Mouse (Mus musculus) CD4-positive naive resting alpha-beta T cell, adult 57 days (primary cell): ENCODE data around the gene Pptc7. TPM values are rescaled to one million over a fixed set of nuclear protein-coding genes. Genes with fewer than 3 reads are reported as not detected.

Experiments used
- total RNA-seq: library from RNA; stranded (reverse); gene quantifications from one replicate; pipeline ENCODE4 v1.2.4, GENCODE M21; 2023

The Pptc7 gene
- total RNA-seq: 36.9 TPM

DNA sequence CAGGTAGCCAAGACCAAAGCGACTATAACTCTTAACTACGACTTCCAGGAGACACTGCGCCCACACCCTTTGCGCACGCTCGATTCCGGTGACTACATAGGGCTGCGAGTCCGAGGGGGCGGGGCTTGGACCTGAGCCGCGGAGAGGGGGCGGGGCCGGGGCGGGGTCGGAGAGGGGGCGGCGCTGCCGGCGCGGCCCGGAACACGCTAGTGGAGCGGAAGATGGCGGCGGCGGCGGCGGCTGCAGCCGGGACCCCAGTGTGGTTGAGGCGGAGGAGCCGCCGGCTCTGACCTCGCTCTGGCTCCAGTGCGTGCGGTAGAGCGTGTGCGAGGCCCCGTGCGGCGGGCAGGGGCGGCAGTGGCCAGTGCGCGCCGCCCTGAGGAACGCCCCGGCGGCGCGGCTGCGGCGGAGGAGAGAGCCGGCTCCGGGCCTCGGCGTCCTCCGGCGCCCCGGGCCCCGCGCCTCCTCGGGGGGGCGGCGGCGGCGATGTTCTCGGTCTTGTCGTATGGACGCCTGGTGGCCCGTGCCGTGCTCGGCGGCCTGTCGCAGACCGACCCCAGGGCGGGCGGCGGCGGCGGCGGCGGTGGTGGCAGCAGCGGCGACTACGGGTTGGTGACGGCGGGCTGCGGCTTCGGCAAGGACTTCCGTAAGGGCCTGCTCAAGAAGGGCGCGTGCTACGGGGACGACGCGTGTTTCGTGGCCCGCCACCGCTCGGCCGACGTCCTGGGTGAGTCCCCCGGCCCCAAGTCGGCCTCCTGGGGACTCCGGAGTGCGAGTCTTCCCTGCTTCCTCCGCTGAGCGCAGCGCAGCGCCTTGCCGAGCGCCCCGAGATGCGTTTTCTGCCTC lies at the start of gene Pptc7:
Gene Pptc7 (plus strand): TSS at position 183 of the 846 bp plus-strand sequence.

DNA sequence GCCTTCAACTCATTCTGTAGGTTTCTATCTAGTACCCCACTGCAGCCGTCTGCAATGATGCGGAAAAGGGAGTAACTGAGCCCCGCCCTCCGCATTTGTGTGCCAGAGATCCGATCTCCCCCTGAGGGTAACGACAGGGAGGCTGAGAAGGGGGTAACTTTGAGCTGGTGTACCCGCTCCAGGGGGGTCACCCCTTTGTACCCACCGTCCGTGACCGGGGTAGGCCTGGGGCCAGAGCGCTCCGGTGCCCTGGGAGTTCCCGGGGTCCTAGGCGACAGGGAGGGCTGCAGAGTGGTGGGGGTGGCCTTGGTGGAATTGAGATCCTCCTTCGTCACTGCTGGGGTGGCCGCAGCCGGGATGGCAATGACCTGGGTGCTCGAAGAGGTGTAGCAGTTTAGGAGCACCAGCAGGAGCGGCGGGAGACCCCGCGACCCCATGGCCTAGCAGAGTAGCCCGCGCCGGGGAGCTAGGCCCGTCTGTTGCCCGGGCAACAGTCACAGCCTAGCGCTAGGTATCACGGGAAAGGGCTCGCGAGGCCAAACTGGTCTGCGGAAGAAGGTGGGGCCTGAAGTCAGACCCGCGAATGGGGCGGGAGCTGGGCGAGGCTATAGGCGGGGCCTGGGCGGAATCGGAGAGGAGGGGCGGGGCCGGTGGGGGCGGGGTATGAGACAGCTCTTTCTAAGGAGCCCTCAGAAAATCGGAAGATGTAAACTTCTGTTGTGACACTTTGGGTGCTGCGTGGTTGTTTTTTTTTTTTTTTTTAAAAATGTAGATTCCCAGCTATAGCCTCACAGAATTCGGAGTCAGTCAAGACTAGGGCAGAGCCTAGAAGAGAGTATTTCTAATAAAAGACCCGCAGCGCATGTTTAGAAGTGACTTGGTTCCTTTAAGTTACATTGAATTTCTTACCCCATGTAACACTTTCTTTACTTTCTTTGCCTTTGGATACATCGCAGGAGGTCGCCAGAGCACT lies 19.9 kb upstream of the Pptc7 start, which contains the start of gene Tctn1:
Gene Tctn1 (minus strand): TSS at position 528 of the 973 bp plus-strand sequence.

DNA sequence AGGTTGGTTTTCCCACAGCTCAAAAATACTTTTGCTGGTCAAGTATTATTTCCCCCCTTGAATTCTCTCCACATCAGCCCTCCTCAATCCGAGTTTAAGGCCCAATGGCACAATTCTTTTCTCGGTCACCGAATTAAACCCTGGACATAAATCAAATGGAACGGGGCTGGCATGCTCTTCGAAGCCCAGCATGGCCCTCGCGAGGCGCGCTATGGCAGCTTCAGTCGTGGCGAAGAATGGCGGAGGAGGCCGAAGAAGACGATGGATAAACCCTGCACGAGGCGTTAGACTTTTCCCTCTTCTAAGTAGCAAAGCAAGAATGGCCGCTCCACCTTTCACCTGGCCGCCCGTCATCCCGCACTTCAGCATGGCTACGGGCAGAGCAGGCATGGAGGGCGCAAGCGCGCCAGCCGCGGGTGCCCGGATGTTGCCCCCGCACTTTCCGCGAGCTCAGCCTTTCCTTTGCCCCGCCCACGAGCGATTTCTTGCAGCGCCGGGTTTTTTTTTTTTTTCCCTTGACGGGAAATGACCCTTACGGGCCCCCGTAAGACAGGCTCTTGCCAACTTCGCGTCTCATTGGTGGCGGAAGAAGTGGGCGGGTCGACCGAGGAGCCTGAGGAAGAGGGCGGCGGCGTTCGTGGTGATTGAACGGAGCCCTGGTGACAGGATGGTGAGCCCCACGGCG lies 69.8 kb downstream of the Pptc7 start, which contains the start of the genes Rad9b and Vps29:
Gene Rad9b (minus strand): TSS at position 427 of the 685 bp plus-strand sequence.
Gene Vps29 (plus strand): TSS at position 563 of the 685 bp plus-strand sequence.

DNA sequence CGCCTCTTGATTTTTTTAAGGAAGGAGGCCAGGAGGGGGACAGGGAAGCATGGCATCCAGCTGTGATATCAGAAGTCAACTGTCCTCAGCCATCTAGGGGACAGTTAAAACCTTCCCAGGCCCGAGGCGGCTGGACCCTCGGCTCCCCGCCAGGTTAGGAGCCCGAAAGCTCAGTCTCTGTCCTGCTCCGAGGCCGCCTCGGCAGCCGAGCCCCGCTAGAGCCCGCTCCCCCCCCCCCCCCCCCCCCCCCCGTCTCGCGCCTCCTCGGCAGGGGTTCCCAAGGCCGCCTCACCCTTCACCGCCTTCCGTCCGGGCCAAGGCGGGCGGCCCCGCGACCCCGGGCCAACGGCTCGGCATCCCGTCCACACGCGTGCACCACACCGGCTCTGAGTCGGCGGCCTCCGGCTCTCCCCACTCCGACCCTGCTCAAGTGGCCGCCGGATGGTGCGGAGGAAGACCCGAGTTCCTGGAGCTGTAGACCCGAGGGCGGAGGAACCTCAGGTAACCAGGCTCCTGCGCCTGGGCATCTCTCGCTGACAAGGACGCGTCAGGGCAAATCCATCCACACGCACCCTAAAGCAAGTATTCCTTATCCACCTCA lies 87.5 kb downstream of the Pptc7 start, which contains the start of gene Gpn3:
Gene Gpn3 (plus strand): TSS at position 286 of the 601 bp plus-strand sequence.

DNA sequence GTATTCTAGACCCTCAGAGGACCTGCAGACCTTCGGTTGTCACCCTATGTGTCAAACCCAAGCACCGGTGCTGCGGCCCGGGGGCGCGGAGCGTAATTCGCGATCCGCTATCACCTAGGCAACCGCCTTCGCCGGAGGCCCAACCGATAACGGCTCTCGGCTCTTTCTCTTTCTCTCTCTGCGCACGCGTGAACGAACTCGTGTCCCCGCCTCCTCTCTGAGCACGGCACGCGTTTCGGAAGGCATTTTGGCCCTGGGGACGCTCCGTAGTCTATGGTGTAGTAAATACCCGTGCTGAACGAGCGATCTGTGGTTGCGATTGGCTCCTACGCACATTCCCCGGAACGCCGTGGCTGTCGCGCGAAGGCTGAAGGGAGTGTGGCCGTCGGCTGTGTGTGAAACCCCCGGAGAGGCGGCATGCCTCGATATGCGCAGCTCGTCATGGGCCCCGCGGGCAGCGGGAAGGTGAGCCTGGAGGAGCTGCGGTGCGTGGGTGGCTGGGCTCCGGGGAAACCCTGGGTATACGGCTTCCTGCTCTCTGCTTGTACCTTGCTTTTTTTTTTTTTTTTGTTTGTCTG lies 88.1 kb downstream of the Pptc7 start, which contains the start of gene Fam216a:
Gene Fam216a (minus strand): TSS at position 173 of the 578 bp plus-strand sequence.

Other genes with a start within 250 kb of the Pptc7 start
- not detected for gene Cux2, start 234.3 kb upstream of the Pptc7 start, total RNA-seq
- gene Myl2, start 183.4 kb upstream of the Pptc7 start, total RNA-seq: not detected
- gene Ccdc63, start 143.5 kb upstream of the Pptc7 start, total RNA-seq: not detected
- 278 TPM for gene Ppp1cc, start 126.1 kb upstream of the Pptc7 start, total RNA-seq
- 82.9 TPM for gene Hvcn1, start 77.6 kb upstream of the Pptc7 start, total RNA-seq
- 3.2 TPM for gene Tctn1, start 19.9 kb upstream of the Pptc7 start, total RNA-seq
- 6.9 TPM for gene Rad9b, start 69.9 kb downstream of the Pptc7 start, total RNA-seq
- 50.5 TPM for gene Vps29, start 70.0 kb downstream of the Pptc7 start, total RNA-seq
- 65.4 TPM for gene Gpn3, start 87.5 kb downstream of the Pptc7 start, total RNA-seq
- gene Fam216a, start 88.0 kb downstream of the Pptc7 start, total RNA-seq: 9.8 TPM
- 234 TPM for gene Arpc3, start 107.5 kb downstream of the Pptc7 start, total RNA-seq
- gene Anapc7, start 137.3 kb downstream of the Pptc7 start, total RNA-seq: 45.8 TPM
- 74.9 TPM for gene Atp2a2, start 217.9 kb downstream of the Pptc7 start, total RNA-seq